Mouse (Mus musculus): ENCODE measurements around the gene Fgfr2.
A peak's percentile ranks its signal among the peaks of the same experiment; 100 is the strongest.

The Fgfr2 gene

GRCm38 (mm10) chr7:132416866-132417265 is 706.3 kb downstream of the Fgfr2 start:
- no peak for DNase-seq (ENCODE audit: low read depth, low spot score)

DNA sequence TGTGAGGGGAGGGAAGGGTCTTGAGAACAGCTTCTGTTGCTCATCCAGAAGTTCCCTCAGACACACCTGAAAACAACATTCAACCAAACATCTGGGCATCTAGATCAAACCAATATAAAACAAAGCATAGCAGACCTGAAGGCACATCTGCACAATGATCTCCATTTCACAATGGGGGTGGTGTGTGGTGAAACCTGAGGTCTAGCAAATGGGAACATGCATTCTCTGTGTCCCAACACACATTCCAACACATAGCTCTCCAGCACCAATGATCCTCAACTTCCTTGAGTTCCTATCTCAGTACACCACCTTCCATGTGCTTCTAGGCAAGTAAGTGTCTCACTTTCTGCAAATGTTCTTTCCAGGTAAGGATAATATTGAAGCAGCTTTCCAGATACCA is 707.3 kb downstream of the Fgfr2 start:
- no peak for DNase-seq (ENCODE audit: low read depth, low spot score)

GRCm38 (mm10) chr7:132412520-132412919 is 710.6 kb downstream of the Fgfr2 start:
- DNase-seq (ENCODE audit: low read depth, low spot score), result no peak

- no peak for DNase-seq (ENCODE audit: low read depth, low spot score)
Measured at GRCm38 (mm10) chr7:132411708-132412107, 711.4 kb downstream of the Fgfr2 start.

GRCm38 (mm10) chr7:132410958-132411357 is 712.2 kb downstream of the Fgfr2 start:
- DNase-seq (ENCODE audit: low read depth, low spot score), result no peak

DNA sequence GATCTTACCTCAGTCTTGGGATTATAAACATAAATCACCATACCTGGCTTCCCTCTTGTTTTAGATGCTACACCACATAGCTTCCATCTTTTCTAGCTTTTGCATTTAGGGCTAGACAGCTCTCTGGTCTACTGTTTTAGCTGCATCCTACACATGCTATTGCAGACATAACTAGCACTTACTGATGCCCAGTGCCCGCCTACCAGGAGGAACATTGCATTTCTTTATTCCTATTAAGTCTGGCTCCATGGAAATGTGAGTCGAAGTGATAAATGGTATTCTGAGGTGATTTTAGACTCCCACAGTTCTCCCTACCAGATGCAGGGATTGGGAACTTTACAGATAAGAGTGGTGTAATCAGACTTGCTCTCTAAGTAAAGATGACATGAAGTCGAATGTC is 713.3 kb downstream of the Fgfr2 start:
- peak; percentile 47 for DNase-seq (ENCODE audit: low read depth, low spot score)

- DNase-seq (ENCODE audit: low read depth, low spot score), result no peak
Measured at GRCm38 (mm10) chr7:132402377-132403084, 720.6 kb downstream of the Fgfr2 start.

GRCm38 (mm10) chr7:132398487-132398886 is 724.7 kb downstream of the Fgfr2 start:
- no peak for DNase-seq (ENCODE audit: low read depth, low spot score)

DNA sequence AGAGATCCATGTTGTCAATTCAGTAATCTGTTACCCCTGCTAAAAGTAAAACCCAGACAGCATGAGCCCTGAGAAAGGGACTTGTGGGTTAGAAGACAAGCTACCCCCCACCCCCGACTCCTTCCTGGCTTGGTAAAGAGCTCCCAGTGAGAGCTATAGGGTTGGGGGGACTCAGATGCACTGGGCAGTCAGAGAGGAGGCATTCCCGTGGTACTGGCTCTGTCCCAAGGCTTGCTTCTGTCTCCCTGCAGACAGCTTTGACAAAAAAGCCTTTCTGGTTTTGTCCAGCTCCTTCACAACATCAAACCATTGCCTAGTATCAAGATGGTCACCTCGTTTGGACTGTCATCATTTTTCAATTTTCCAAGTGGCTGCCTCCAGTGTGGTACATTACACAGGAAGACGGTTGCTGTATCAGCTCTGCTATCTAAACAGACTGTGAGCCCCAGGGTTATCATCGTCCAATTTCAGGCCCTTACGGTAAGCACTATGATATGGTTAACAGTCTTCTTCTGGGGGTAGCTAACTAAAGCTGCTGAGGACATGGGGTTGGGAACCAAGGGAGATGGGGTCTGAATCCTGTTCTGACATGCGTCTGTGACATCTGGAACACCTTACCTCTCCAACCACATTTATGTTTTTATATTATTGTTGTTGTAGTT is 726.4 kb downstream of the Fgfr2 start:
- DNase-seq (ENCODE audit: low read depth, low spot score), result no peak

DNA sequence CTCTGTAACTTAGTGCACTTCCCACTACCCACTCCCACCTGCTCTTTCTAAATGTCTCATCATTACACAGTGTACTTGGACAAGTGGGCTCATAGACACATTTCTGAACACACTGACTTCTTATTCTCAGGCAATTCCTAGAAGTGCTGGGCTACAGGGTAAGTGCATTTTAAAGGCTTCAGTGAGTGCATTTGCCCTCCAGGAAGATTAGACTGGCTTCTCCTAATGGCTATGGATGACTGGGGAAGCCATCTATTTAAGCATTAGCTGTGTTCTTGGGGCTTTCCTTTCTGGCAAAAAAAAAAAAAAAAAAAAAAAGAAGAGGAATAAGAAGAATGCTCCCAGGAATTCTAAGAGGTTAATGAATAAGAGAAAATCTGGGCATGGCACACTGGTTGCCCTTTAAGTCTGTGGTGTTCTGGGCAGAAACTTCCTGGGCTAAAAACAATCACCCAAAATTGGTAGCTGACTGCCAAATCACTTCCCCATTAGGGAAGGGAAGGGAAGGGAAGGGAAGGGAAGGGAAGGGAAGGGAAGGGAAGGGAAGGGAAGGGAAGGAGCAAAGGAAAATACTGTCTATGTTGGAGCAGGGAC is 729.5 kb downstream of the Fgfr2 start:
- no peak for DNase-seq (ENCODE audit: low read depth, low spot score)

GRCm38 (mm10) chr7:132393014-132393406 is 730.1 kb downstream of the Fgfr2 start:
- DNase-seq (ENCODE audit: low read depth, low spot score), result no peak

GRCm38 (mm10) chr7:132392233-132393013 is 730.7 kb downstream of the Fgfr2 start:
- DNase-seq (ENCODE audit: low read depth, low spot score), result no peak

GRCm38 (mm10) chr7:132389473-132389872 is 733.7 kb downstream of the Fgfr2 start:
- no peak for DNase-seq (ENCODE audit: low read depth, low spot score)

- DNase-seq (ENCODE audit: low read depth, low spot score), result no peak
Measured at GRCm38 (mm10) chr7:132387507-132387906, 735.6 kb downstream of the Fgfr2 start.

DNA sequence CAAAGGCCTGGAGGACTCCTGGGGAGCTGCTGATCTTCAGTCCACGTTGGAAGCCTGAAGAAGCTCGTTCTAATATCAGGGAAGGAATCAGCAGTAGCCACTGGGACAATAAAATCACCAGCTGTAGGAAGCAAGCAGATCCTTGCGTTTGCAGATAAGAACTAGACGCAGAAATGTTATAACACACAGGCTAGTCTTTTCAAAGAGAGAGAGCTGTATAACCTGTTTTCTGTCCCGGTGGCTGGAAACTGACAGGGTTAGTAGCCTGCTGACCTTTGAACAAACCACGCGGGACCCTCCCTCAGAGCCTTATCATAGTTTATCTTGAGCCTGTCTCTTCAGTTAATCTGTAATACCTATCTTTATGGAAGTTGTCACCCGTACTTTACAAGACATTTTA is 736.8 kb downstream of the Fgfr2 start:
- DNase-seq (ENCODE audit: low read depth, low spot score), result no peak

- DNase-seq (ENCODE audit: low read depth, low spot score), result no peak
Measured at GRCm38 (mm10) chr7:132385456-132386130, 737.6 kb downstream of the Fgfr2 start.

DNA sequence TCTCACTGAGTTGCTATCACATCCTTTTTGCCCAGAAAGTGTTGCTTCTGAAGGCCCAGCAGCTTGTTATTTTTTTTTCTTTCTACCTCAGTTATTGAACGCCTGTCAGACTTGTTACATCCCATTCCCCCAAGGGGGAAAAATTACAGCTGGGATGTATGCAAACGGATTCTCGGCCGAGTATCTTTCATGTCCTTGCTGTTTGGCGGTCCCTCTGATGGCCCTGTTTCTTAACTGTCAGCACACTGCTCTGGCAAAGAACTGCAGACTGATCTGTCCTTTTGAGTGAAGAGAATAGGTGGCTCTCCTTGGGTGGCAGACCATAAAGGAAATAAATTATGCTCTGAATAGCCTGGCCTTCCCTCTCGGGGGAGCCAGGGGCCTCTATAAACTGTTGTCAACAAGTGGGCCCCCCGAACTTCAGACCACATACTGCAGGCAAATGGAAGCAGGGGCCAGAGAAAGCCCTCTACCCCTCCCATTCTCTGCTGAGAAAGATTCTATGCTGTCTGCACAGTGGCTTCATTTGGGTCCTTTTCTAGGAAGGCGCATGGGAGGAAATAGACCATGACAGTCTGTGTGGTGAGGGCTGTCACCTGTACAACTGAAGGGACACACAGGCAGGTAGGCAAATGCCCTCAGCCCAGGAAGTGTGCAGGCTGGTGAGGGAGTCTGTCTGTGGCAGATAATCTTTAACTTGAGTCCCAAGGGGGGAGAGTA is 738.3 kb downstream of the Fgfr2 start:
- DNase-seq (ENCODE audit: low read depth, low spot score), result no peak

- DNase-seq (ENCODE audit: low read depth, low spot score), result no peak
Measured at GRCm38 (mm10) chr7:132380634-132381336, 742.4 kb downstream of the Fgfr2 start.

DNA sequence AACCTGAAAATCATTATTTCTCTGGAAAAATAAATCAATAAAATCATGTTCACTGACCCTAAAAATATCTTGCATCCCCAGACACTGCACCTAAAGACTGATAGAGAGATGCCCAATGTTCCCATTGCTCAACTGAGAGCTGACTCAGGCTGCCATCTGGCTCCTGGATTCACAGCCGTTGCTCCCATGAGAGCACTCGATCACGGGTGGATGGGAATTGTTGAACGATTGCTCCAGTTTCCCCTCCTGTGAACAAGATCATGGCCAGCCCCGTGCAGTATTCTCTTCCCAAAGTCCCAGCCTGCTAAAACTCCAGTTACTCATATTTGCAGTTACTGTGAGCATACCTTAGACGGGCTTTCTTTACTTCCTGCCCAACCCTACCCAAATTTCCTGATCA is 745.2 kb downstream of the Fgfr2 start:
- no peak for DNase-seq (ENCODE audit: low read depth, low spot score)
